Mouse (Mus musculus) cerebellum, adult 11-12 months (tissue): ENCODE measurements around the gene N4bp2.
"Not testable (repeated sequence)": the region's sequence is repeated elsewhere in the genome, so short reads cannot be mapped to it uniquely, and the experiment has no call there.

ENCODE experiments used
- DNase-seq: peaks from one replicate; pipeline ENCODE4 v3.0.0; 2022

Gene N4bp2

DNA sequence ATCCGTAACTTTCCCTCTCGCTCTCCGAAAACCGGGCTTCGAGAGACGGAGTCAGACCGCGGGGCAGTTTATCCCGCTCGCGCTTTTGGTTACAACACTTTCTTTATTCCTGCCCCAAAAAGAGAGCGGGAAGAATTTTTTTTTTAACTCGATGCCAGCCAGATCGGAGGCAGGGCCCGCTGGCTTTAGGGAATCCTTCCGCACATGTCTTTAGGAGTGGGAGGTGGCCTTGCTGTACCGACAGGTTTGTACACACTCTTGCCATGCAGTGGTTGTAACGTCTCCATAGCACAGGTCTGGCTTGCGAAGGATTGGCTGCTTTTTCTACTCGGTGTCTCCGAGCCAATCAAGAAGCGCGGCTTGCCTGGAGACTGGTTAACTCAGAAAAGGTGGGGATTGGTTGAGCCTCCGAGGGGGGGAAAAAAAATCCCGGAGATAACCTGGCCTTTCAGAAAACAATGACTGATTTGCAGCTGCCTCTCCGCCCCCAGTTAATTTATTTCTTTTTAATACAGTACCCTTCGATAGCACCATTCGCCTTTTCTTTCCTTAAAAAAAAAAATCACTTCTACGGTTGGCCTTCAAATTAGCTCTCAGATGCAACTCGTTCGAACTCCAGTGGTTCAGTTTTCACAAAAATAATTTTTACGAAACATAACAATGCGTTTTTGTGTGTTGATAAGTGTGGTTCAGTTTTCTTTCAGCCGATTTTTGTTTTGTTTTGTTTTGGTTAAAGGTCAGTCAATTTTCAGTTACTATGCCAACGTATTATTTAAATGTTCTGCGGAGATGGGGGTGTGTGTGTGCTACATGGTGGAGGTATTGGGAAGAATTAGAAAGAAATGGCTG is 1.7 kb downstream of the N4bp2 start:
- DNase-seq = peak; percentile 88

- DNase-seq = no peak
These were observed 2.3 kb downstream of the N4bp2 start for GRCm38 (mm10) chr5:65765635-65765911.

- DNase-seq = no peak
These were observed 4.7 kb downstream of the N4bp2 start for GRCm38 (mm10) chr5:65768007-65768406.

DNA sequence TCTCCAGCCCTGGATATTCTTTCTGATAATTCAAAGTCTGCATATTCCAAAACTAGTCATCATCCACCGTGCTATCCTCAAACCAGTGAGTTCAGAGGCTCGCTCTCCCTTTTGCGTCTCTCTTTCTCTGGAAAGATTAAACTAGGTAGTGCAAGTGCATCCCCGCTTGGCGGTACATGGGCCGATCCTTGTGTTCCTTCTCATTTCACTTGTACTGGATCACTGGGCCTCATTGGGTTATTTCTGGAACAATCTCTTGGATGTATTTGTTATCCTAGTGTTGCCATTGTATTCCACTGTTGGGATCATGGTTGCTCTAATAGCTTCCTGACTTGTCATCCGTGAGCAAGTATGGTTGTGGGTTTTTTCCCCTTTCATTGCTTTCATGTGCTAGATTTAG is 6.7 kb downstream of the N4bp2 start:
- no peak for DNase-seq

DNA sequence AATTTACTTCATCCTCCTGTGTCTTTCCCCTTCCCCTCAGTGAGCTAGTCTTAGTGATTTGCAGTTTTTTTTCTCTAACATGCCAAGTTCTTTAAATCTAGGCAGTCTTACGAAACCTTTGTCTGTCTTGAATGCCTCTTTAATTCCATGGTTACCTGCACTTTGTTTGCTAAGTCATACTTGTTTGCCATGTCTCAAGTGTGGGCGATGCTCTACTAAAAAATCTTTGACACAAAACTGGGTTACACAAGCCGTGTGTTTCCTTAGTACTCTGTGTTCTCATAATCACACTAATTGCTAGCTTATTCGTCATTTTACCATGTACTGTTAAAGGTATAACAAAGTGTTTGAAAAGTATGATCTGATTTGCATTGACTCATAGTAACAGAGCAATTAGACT is 7.2 kb downstream of the N4bp2 start:
- no peak for DNase-seq

DNA sequence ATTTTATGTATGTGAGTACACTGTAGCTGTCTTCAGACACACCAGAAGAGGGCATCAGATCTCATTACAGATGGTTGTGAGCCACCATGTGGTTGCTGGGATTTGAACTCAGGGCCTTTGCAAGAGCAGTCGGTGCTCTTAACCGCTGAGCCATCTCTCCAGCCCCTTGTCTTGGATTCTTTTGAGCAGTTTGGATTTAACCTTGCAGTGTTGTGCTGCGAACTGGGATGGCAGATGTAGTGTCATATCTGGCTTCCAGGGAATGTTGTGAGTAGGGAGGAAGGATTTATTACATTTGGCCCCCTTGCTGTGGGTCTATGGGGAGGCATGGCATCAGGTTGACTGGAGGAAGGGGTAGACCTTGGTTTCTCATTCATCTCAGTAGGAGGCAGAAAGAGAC is 10.6 kb downstream of the N4bp2 start:
- DNase-seq = not testable (repeated sequence)

- DNase-seq = no peak
These were observed 12.8 kb downstream of the N4bp2 start for GRCm38 (mm10) chr5:65776166-65776565.

DNA sequence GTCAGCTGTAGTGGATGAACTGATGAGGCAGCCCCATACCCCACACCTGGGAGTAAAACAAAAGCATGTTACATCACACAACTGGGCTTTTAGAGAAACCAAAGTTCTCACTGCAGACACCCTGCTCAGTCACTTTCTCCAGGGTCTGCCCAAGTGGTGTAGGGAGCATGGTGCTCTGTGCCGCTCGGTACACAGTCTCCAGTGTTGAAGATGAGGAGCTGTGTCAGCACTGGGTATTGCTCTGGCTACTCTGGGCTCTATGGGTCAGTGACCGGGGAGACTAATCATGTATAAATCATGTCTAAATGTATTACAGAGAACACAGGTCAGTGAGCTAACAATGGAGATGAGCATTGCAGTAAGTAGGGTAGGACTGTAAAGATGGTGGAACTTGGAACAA is 13.6 kb downstream of the N4bp2 start:
- no peak for DNase-seq

GRCm38 (mm10) chr5:65778986-65779385 is 15.7 kb downstream of the N4bp2 start:
- DNase-seq = not testable (repeated sequence)

DNA sequence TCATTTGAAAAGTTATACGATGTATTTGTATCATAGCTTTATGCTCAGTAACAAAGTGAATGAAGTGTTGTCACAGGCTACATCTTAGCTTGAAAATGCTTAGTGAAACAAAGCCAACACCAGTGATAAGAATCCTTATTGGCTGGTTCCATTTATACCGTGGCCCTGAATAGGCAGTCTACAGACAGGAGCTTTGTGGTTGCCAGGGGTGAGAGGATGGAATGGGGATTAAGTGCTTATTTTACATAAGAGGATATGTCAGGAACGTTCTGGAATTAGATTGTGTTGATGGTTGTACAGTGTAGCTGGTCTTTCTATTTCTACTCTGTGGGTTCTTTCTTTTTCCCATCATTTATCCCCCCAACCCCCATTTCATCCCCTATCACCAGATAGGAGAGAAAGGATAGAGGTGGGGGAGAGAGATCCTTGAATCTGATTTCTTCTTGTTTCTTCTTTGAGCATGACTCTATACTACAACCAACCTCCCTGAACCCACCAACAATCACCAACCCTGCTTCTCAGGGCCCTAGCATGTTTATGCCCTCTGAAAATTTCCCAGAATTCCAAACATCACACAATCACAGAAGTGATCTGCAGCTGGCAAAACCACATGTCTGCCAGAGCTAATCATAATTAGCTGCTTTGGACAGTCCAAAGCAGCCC is 16.2 kb downstream of the N4bp2 start:
- DNase-seq = no peak

DNA sequence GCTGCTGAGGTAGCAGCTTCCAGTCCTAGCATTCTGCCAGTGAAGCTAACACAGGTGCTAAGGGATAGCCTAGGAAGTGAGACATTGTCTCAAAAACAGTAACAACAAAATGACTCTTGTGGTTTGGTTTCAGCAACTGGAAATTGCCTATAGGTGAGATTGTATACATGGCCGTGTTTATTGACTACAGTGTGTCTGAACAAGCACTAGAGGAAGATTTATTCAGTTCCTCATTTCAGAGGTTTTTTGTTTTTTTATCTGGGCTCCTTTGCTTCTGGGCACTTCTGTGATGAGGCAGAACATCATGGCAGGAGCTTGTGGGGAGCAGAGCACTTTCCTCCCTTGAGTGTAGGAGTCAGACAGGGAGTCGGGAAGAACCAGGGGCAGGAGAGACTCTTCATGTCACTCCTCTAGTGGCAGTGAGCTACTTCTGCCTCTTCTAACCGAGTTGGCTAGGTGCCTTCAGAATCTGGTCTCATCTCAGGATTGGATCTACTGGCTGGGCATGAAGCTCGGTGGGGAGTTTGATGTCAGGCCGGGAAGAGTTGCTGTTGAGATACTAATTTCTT is 17.9 kb downstream of the N4bp2 start:
- DNase-seq = no peak

GRCm38 (mm10) chr5:65781769-65782715 is 18.7 kb downstream of the N4bp2 start:
- no peak for DNase-seq

GRCm38 (mm10) chr5:65790604-65791225 is 27.4 kb downstream of the N4bp2 start:
- DNase-seq = no peak

DNA sequence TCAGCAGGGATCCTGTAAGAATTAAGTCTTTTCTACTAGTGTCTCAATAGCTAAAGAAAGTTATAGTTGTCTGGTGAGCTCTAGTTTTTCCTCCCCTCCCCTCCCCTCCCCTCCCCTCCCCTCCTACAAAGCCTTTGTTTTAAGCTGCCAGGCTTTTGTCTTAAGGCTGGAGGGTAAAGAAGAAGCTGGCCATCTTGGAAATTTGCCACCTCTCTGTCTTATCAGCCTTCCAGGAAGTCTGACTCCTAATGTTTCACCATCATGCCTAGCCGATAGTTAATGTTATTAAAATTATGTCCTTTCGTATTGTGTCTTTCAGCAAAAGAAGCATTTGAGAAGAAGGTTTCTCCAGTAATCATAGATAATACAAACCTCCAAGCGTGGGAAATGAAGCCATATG is 30.9 kb downstream of the N4bp2 start:
- no peak for DNase-seq

GRCm38 (mm10) chr5:65794702-65795101 is 31.4 kb downstream of the N4bp2 start:
- no peak for DNase-seq

GRCm38 (mm10) chr5:65795293-65795993 is 32.1 kb downstream of the N4bp2 start:
- no peak for DNase-seq

DNA sequence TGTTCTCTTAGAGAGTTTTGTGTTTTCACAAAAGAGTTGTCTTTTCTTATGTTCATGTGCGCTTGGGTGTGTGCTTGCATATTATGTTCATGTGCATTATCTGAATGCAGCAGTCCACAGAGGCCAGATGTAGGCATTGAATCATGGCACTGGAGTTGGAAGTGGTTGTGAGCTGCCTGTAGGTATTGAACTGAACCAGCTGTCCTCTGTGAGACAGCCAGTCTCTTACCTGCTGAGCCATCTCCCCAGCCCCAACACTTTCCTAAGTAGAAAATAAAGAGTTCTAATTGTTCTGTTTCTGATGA is 32.6 kb downstream of the N4bp2 start:
- no peak for DNase-seq

DNA sequence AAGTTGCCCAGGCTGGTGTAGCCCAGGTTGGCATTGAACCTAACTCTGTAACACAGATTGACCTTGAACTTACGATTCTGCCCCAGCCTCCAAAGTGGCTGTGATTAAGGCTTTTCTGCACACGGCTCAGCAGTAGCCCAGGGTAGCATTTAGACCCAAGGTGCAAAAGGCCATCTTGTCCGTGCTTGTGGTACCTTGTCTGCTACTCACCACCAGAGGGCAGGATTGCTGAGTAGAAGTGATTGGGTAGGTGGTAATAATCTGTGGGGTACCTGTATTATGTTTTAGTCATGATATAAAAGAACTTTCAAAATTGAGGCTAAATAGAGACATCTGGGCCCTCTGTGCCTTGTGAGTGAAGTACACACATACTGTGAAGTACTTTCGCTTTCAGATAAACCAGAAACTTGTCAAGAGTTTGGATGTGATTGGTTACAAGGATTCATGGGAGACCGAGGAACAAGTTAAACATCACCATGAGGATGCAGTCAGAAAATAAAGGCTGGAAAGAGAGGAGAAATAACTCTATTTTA is 60.3 kb downstream of the N4bp2 start:
- DNase-seq = no peak

DNA sequence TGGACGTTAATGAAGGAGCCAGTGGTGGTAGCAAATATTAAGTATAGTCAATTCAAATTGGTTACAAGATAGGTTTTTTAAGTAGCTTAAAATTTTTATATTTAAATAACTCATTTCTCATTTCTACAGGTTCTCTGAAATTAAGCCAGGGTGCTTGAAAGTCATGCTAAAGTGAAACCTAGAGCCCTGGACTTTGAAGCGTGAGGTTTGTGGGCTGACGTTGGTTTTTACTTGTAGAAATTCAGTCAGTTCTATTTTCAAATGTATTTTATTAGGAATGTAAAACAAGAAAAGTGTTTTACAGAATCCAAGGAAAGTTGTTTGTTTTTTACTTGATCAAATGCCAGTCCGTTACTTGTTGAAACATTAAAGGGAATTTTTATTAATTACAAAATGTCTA is 63.2 kb downstream of the N4bp2 start:
- DNase-seq = no peak

DNA sequence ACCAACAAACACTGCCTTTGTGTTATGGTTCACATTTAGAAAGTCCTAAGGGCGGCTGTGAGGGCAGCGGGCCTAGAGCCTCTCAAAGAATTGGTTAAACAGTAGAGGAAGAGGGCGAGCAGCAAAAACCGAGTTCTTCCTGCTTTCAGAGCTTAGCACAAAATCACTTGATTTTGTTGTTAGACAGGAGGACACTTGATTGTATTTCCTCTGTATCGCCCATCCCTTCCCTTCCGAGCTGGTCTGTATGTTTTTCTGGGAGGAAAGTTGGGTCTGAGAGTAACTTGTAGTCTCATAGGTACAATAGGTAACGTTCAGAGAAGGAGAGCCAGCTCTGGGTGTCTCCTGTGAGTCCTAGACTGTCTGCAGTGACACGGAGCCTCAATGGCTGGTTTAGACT is 63.8 kb downstream of the N4bp2 start:
- no peak for DNase-seq

DNA sequence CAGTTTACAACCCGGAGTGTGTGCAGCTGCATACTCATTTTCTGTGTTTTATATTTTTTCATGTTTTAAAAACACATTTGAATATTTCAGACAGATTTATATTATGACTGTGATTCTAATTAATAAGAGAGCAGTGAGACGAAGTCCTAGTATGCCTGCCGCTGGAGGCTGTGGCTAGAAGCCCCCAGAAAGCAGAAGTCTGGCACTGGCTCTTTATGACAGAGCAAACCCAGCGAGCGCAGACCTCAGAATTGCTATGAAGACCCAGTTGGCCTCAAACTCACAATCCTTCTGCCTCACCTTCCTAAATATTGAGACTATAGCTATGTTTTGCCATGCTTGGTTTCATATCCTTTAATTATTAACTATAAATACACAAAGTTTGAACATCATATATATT is 64.9 kb downstream of the N4bp2 start:
- DNase-seq = no peak

GRCm38 (mm10) chr5:65829059-65829458 is 65.7 kb downstream of the N4bp2 start:
- no peak for DNase-seq
